Mouse (Mus musculus): Measurements from ENCODE around the gene Ankrd11. TPM values are rescaled to one million over a fixed set of nuclear protein-coding genes. Genes with fewer than 3 reads are reported as not detected.

Gene Ankrd11
- total and polyA plus RNA-seq, 3 experiments: 49.2 to 235 (median 87.7) TPM

DNA sequence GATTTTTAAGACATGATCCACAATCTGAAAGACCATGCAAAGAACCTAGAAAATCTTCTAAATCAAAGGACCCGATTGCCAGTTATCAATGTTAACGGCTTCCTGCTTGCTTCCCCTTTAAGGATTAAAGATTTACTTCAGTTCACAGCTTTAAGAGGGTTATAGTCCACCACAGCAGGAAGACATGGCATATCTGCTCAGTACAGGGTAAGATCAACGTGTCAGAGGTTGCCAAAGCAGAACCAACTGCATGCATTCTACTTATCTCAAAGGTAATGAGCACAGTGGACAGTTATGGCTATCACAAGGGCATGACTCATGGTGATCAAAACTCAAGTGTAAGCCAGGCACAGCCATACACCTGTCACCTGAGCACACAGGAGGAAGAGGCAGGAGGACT, 53.1 kb downstream of the Ankrd11 start:
- no peak overlapping the region for H3K27ac ChIP-seq (ENCODE audit: control insufficient read depth, low read depth, low read length)
- TF ChIP-seq RCOR1 (IDR thresholded peaks at IDR 0.05; ENCODE audit: low read depth, low read length) (peak; percentile 99), KAT2A (conservative IDR thresholded peaks at IDR 0.05; ENCODE audit: low read depth, low read length) (no peak), GABPA (IDR thresholded peaks at IDR 0.05; ENCODE audit: low read depth, low read length) (no peak), NELFE (IDR thresholded peaks at IDR 0.05; ENCODE audit: low read depth, low read length) (no peak), TAL1 (IDR thresholded peaks at IDR 0.05; ENCODE audit: low read length) (peak; percentile 54), SIN3A (IDR thresholded peaks at IDR 0.05; ENCODE audit: low read length) (peak; percentile 32; the same call in 1 of the 2 replicates), MYB (IDR thresholded peaks at IDR 0.05; ENCODE audit: low read depth, low read length) (peak; percentile 70), USF1 (IDR thresholded peaks at IDR 0.05; ENCODE audit: low read depth, low read length) (no peak), ELF1 (IDR thresholded peaks at IDR 0.05; ENCODE audit: low read depth, low read length) (no peak), BHLHE40 (IDR thresholded peaks at IDR 0.05; ENCODE audit: borderline replicate concordance, low read depth, low read length) (no peak), RAD21 (IDR thresholded peaks at IDR 0.05; ENCODE audit: low read depth, low read length) (no peak), NRF1 (IDR thresholded peaks at IDR 0.05; ENCODE audit: insufficient read depth, low read depth, low read length, poor library complexity, severe bottlenecking) (no peak), ZKSCAN1 (IDR thresholded peaks at IDR 0.05; ENCODE audit: low read depth, low read length) (no peak), USF2 (IDR thresholded peaks at IDR 0.05; ENCODE audit: borderline replicate concordance in 1 of 2, insufficient read depth in 1 of 2, low read depth in 1 of 2, low read length in 2 of 2) (no peak), UBTF (IDR thresholded peaks at IDR 0.05; ENCODE audit: borderline replicate concordance, insufficient read depth, low read depth, low read length) (no peak), POLR2AphosphoS5 (IDR thresholded peaks at IDR 0.05; ENCODE audit: borderline replicate concordance, low read depth, low read length) (no peak), ETS1 (IDR thresholded peaks at IDR 0.05; ENCODE audit: low read depth, low read length) (0 out of 2 replicates have a peak, but pooled peaks have one; percentile 41), CHD1 (IDR thresholded peaks at IDR 0.05; ENCODE audit: low read depth, low read length) (no peak), CHD2 (IDR thresholded peaks at IDR 0.05; ENCODE audit: low read length) (no peak), MAZ (IDR thresholded peaks at IDR 0.05; ENCODE audit: low read depth, low read length) (no peak), MXI1 (IDR thresholded peaks at IDR 0.05; ENCODE audit: low read depth, low read length) (peak; percentile 52), ZNF384 (IDR thresholded peaks at IDR 0.05; ENCODE audit: low read depth, low read length) (no peak), HCFC1 (IDR thresholded peaks at IDR 0.05; ENCODE audit: low read depth, low read length) (no peak), TCF12 (IDR thresholded peaks at IDR 0.05; ENCODE audit: low read depth, low read length) (peak; percentile 63), ZMIZ1 (IDR thresholded peaks at IDR 0.05; ENCODE audit: low read depth, low read length) (no peak), SMC3 (IDR thresholded peaks at IDR 0.05; ENCODE audit: low read depth, low read length) (no peak), EP300 (IDR thresholded peaks at IDR 0.05; ENCODE audit: low read depth in 1 of 2, low read length in 2 of 2) (peak; percentile 80 to 88), E2F4 (IDR thresholded peaks at IDR 0.05; ENCODE audit: borderline replicate concordance, low read depth, low read length) (no peak), MEF2A (IDR thresholded peaks at IDR 0.05; ENCODE audit: extremely low read depth, insufficient replicate concordance, low read depth, low read length, poor library complexity, severe bottlenecking) (no peak), ZC3H11A (IDR thresholded peaks at IDR 0.05; ENCODE audit: low read depth, low read length) (no peak), CTCF (IDR thresholded peaks at IDR 0.05 in 2 of 3, conservative IDR thresholded peaks at IDR 0.05 in 1 of 3; ENCODE audit: control insufficient read depth in 1 of 3, insufficient read depth in 1 of 3, low read depth in 2 of 3, low read length in 3 of 3, poor library complexity in 1 of 3, severe bottlenecking in 1 of 3) (no peak), POLR2AphosphoS2 (IDR thresholded peaks at IDR 0.05; ENCODE audit: low read length) (no peak), MYC (IDR thresholded peaks at IDR 0.05; ENCODE audit: low read depth, low read length) (0 out of 2 replicates have a peak, but pooled peaks have one; percentile 53), GATA1 (IDR thresholded peaks at IDR 0.05; ENCODE audit: low read depth, low read length) (peak; percentile 57; the same call in 1 of the 2 replicates), MAX (IDR thresholded peaks at IDR 0.05; ENCODE audit: low read length) (peak; percentile 51), JUND (IDR thresholded peaks at IDR 0.05; ENCODE audit: low read depth, low read length) (0 out of 2 replicates have a peak, but pooled peaks have one; percentile 48), POLR2A (IDR thresholded peaks at IDR 0.05; ENCODE audit: control insufficient read depth in 1 of 2, insufficient read depth in 1 of 2, low read depth in 1 of 2, low read length in 2 of 2, poor library complexity in 1 of 2) (no peak), MAFK (IDR thresholded peaks at IDR 0.05; ENCODE audit: borderline replicate concordance, low read depth, low read length) (no peak)

More for the DNA sequence above, 53.1 kb downstream of the Ankrd11 start:
- Histone ChIP-seq H3K4me1 (ENCODE audit: control insufficient read depth in 1 of 2, insufficient read depth in 2 of 2, low read length in 2 of 2) (peaks cover 9 to 17% of the 10 kb centered on the region in 2 experiments), H3K9me3 (replicated peaks; ENCODE audit: insufficient read depth, low read length) (no peaks in the 10 kb centered on the region), H3K79me2 (ENCODE audit: control insufficient read depth, insufficient read depth, low read length, poor library complexity) (peaks cover 86% of the 10 kb centered on the region), H3K36me3 (ENCODE audit: control insufficient read depth in 1 of 2, insufficient read depth in 2 of 2, low read length in 2 of 2) (peaks cover 2 to 38% of the 10 kb centered on the region in 2 experiments), H3K27me3 (ENCODE audit: control insufficient read depth in 1 of 2, insufficient read depth in 2 of 2, low read length in 2 of 2) (no peaks in the 10 kb centered on the region), H3K9ac (ENCODE audit: control insufficient read depth, low read depth, low read length, poor library complexity, severe bottlenecking) (no peak overlapping the region), H3K4me3 (ENCODE audit: control insufficient read depth in 1 of 2, insufficient read depth in 1 of 2, low read depth in 2 of 2, low read length in 2 of 2) (no peak overlapping the region)
- peak; percentile 62 for DNase-seq (ENCODE audit: low read depth, low spot score)
